Mouse (Mus musculus): Measurements from ENCODE around the gene Nfix. TPM values are rescaled to one million over a fixed set of nuclear protein-coding genes. Genes with fewer than 3 reads are reported as not detected.
"Not testable (repeated sequence)": the region's sequence is repeated elsewhere in the genome, so short reads cannot be mapped to it uniquely, and the experiment has no call there.

Gene Nfix
- total RNA-seq, 2 experiments from 2014 or later = 674 to 782 TPM

GRCm38 (mm10) chr8:84832759-84833742 is 32.9 kb upstream of the Nfix start:
- intact Hi-C loops (cut with DNase I) = no loop called here
- no peak for DNase-seq

GRCm38 (mm10) chr8:84832034-84832717 is 32.0 kb upstream of the Nfix start:
- DNase-seq = peak; percentile 77
- intact Hi-C loops (cut with DNase I) = no loop called here

GRCm38 (mm10) chr8:84831490-84831889 is 31.3 kb upstream of the Nfix start, which contains the start of gene Gadd45gip1:
Gene Gadd45gip1, plus strand, starts transcription at chr8:84831522.
- intact Hi-C loops (cut with DNase I) = no loop called here
- no peak for DNase-seq

GRCm38 (mm10) chr8:84826518-84826917 is 26.4 kb upstream of the Nfix start:
- DNase-seq; intact Hi-C loops (cut with DNase I): not testable (repeated sequence)

- DNase-seq = no peak
- intact Hi-C loops (cut with DNase I) = no loop called here
Measured at GRCm38 (mm10) chr8:84825636-84826035, 25.5 kb upstream of the Nfix start.

GRCm38 (mm10) chr8:84823653-84824052 is 23.5 kb upstream of the Nfix start:
- intact Hi-C loops (cut with DNase I) = no loop called here

GRCm38 (mm10) chr8:84822723-84823122 is 22.6 kb upstream of the Nfix start, which contains the start of gene Dand5:
Gene Dand5, minus strand, starts transcription at chr8:84822823.
- DNase-seq = no peak
- intact Hi-C loops (cut with DNase I) = no loop called here

More at GRCm38 (mm10) chr8:84823653-84824052, 23.5 kb upstream of the Nfix start:
- peak; percentile 73 for DNase-seq

- DNase-seq = no peak
- intact Hi-C loops (cut with DNase I) = no loop called here
Measured at GRCm38 (mm10) chr8:84816117-84816516, 16.0 kb upstream of the Nfix start.

- peak; percentile 93 for DNase-seq
- intact Hi-C loops (cut with DNase I) = loop anchor here (2.0 kb wide), 1 partner anchor 117 kb away; no protein-coding TSS in a partner anchor
Measured at GRCm38 (mm10) chr8:84815547-84815946, 15.4 kb upstream of the Nfix start.

GRCm38 (mm10) chr8:84814555-84815441 is 14.7 kb upstream of the Nfix start:
- DNase-seq = peak; percentile 92
- intact Hi-C loops (cut with DNase I) = loop anchor here (2.0 kb wide), 1 partner anchor 116 kb away; no protein-coding TSS in a partner anchor

- intact Hi-C loops (cut with DNase I) = loop anchor here (2.0 kb wide), 1 partner anchor 115 kb away; no protein-coding TSS in a partner anchor
- no peak for DNase-seq
Measured at GRCm38 (mm10) chr8:84814240-84814554, 14.1 kb upstream of the Nfix start.

- DNase-seq = no peak
- intact Hi-C loops (cut with DNase I) = loop anchor here (2.0 kb wide), 1 partner anchor 115 kb away; no protein-coding TSS in a partner anchor
Measured at GRCm38 (mm10) chr8:84813830-84814229, 13.7 kb upstream of the Nfix start.

GRCm38 (mm10) chr8:84813059-84813458 is 12.9 kb upstream of the Nfix start:
- DNase-seq = peak; percentile 89
- intact Hi-C loops (cut with DNase I) = no loop called here

GRCm38 (mm10) chr8:84811303-84811702 is 11.2 kb upstream of the Nfix start:
- no peak for DNase-seq
- intact Hi-C loops (cut with DNase I) = no loop called here

GRCm38 (mm10) chr8:84810896-84811295 is 10.8 kb upstream of the Nfix start:
- peak; percentile 98 for DNase-seq
- intact Hi-C loops (cut with DNase I) = no loop called here

GRCm38 (mm10) chr8:84809941-84810280 is 9.8 kb upstream of the Nfix start:
- intact Hi-C loops (cut with DNase I) = no loop called here
- no peak for DNase-seq

- intact Hi-C loops (cut with DNase I) = no loop called here
- DNase-seq = no peak
Measured at GRCm38 (mm10) chr8:84809109-84809940, 9.2 kb upstream of the Nfix start.

- intact Hi-C loops (cut with DNase I) = no loop called here
Measured at GRCm38 (mm10) chr8:84806031-84806430, 5.9 kb upstream of the Nfix start.

GRCm38 (mm10) chr8:84799136-84799931 is 810 bp downstream of the Nfix start:
- DNase-seq = peak; percentile 85
- intact Hi-C loops (cut with DNase I) = no loop called here

More at GRCm38 (mm10) chr8:84806031-84806430, 5.9 kb upstream of the Nfix start:
- DNase-seq = no peak
